Mouse (Mus musculus) midbrain, embryonic 10.5 days (tissue): ENCODE results near the gene Capn1. TPM values are rescaled to one million over a fixed set of nuclear protein-coding genes. Genes with fewer than 3 reads are reported as not detected.

Experiments
- DNase-seq: peaks from one replicate; pipeline ENCODE4 v3.0.0-alpha.2; 2017; ENCODE audit warnings: low spot score
- H3K27ac ChIP-seq: fragments of 300-500 bp; sonication (generic); replicated peaks from 2 replicates; pipeline ENCODE4 v1.5.1; 2016; ENCODE audit warnings: mild to moderate bottlenecking
- H3K27me3 ChIP-seq: fragments of 300-500 bp; sonication (generic); 2 replicates; pipeline ENCODE4 v1.6.1; 2016; ENCODE audit warnings: low read depth, mild to moderate bottlenecking; ENCODE audit not compliant: poor library complexity, severe bottlenecking
- H3K36me3 ChIP-seq: fragments of 300-500 bp; sonication (generic); 2 replicates; pipeline ENCODE4 v1.6.1; 2016; ENCODE audit warnings: mild to moderate bottlenecking, moderate library complexity
- H3K4me1 ChIP-seq: fragments of 300-500 bp; sonication (generic); 2 replicates; pipeline ENCODE4 v1.6.1; 2016
- H3K4me3 ChIP-seq: fragments of 300-500 bp; sonication (generic); 2 replicates; pipeline ENCODE4 v1.5.1; 2016; ENCODE audit warnings: mild to moderate bottlenecking, moderate library complexity
- H3K9me3 ChIP-seq: fragments of 300-500 bp; sonication (generic); replicated peaks from 2 replicates; pipeline ENCODE4 v1.6.1; 2016; ENCODE audit warnings: mild to moderate bottlenecking
- WGBS: fragments of 180-500 bp; shearing (Covaris S2); methylation state at CpG from one replicate; pipeline ENCODE4 v1.1.7; 2016; 5-methylcytosine and 5-hydroxymethylcytosine counted together
- microRNA-seq: library from miRNA; unstranded; fragments of <30 nt; microRNA quantifications from one replicate; pipeline ENCODE4, GENCODE M21; 2017
- polyA plus RNA-seq: library from polyadenylated mRNA; unstranded; fragments of >200 nt; fragmentation: Nextera tagmentation; extraction: Ambion mirVana; gene quantifications from 2 replicates; pipeline ENCODE4 v1.2.1, GENCODE M21; 2016

Gene Capn1
- polyA plus RNA-seq, 1 experiment from 2014 or later = 4.1 TPM

GRCm38 (mm10) chr19:5940656-5941055, 75.0 kb downstream of the Capn1 start:
- Histone ChIP-seq H3K4me1 (peaks cover 22% of the 10 kb centered on the region), H3K27me3 (no peaks in the 10 kb centered on the region), H3K9me3 (no peaks in the 10 kb centered on the region), H3K36me3 (peaks cover 69% of the 10 kb centered on the region), H3K4me3 (no peak overlapping the region), H3K27ac (no peak overlapping the region)
- DNase-seq = no peak
- WGBS = 96% methylated on average over 10 of the region's 10 CpGs

- no peaks in the 10 kb centered on the region for H3K27me3 ChIP-seq
- peaks cover 64% of the 10 kb centered on the region for H3K36me3 ChIP-seq
- WGBS = 85% methylated on average over 4 of the region's 4 CpGs
- H3K4me3 ChIP-seq = no peak overlapping the region
- H3K9me3 ChIP-seq = no peaks in the 10 kb centered on the region
- DNase-seq = no peak
- peaks cover 27% of the 10 kb centered on the region for H3K4me1 ChIP-seq
- no peak overlapping the region for H3K27ac ChIP-seq
These were observed 75.5 kb downstream of the Capn1 start for GRCm38 (mm10) chr19:5940173-5940572.

GRCm38 (mm10) chr19:5939715-5940114, 76.0 kb downstream of the Capn1 start:
- 94% methylated on average over 5 of the region's 5 CpGs for WGBS
- Histone ChIP-seq H3K27me3 (no peaks in the 10 kb centered on the region), H3K9me3 (no peaks in the 10 kb centered on the region), H3K27ac (no peak overlapping the region), H3K4me1 (peaks cover 30% of the 10 kb centered on the region), H3K36me3 (peaks cover 59% of the 10 kb centered on the region), H3K4me3 (no peak overlapping the region)
- DNase-seq = no peak

Small RNAs within 50 kb of the gene (microRNA-seq; reads per million reads assigned to microRNA genes)
- gene Mir6988 = 4.2 reads per million, percentile 9 among the genes with 10 or more reads in this experiment

Other genes with a start within 250 kb of the Capn1 start
- gene Scyl1, start 244.5 kb downstream of the Capn1 start, polyA plus RNA-seq = 68.3 and 71.3 TPM in 2 replicates
- gene Frmd8, start 140.6 kb downstream of the Capn1 start, polyA plus RNA-seq = 33.8 and 34.9 TPM in 2 replicates
- 2.3 and 2.6 TPM in 2 replicates for gene Slc25a45, start 138.1 kb downstream of the Capn1 start, polyA plus RNA-seq
- gene Tigd3, start 121.7 kb downstream of the Capn1 start, polyA plus RNA-seq = 9.5 and 10.8 TPM in 2 replicates
- gene Dpf2, start 102.9 kb downstream of the Capn1 start, polyA plus RNA-seq = 242 and 245 TPM in 2 replicates
- gene Cdc42ep2, start 91.1 kb downstream of the Capn1 start, polyA plus RNA-seq = 1.8 and 2.2 TPM in 2 replicates
- gene Pola2, start 51.7 kb downstream of the Capn1 start, polyA plus RNA-seq = 97.3 and 110 TPM in 2 replicates
- gene Slc22a20, start 29.8 kb downstream of the Capn1 start, polyA plus RNA-seq = not detected in 2 replicates
- gene Syvn1, start 30.7 kb upstream of the Capn1 start, polyA plus RNA-seq = 35.0 and 35.8 TPM in 2 replicates
- gene Mrpl49, start 41.9 kb upstream of the Capn1 start, polyA plus RNA-seq = 85.3 and 88.4 TPM in 2 replicates
- 711 and 835 TPM in 2 replicates for gene Fau, start 41.9 kb upstream of the Capn1 start, polyA plus RNA-seq
- 36.6 and 37.2 TPM in 2 replicates for gene Znhit2, start 45.3 kb upstream of the Capn1 start, polyA plus RNA-seq
- 37.3 and 41.9 TPM in 2 replicates for gene Tm7sf2, start 52.5 kb upstream of the Capn1 start, polyA plus RNA-seq
- 68.0 and 77.3 TPM in 2 replicates for gene Vps51, start 61.3 kb upstream of the Capn1 start, polyA plus RNA-seq
- gene Tmem262, start 64.1 kb upstream of the Capn1 start, polyA plus RNA-seq = not detected in 2 replicates
- gene Gm28374, start 66.4 kb upstream of the Capn1 start, polyA plus RNA-seq = 2.4 and 3.1 TPM in 2 replicates
- 76.1 and 85.2 TPM in 2 replicates for gene Zfpl1, start 69.1 kb upstream of the Capn1 start, polyA plus RNA-seq
- gene Cdca5, start 69.1 kb upstream of the Capn1 start, polyA plus RNA-seq = 70.2 and 75.4 TPM in 2 replicates
- 0.42 and 0.51 TPM in 2 replicates for gene AC131692.1, start 78.5 kb upstream of the Capn1 start, polyA plus RNA-seq
- 0.72 and 0.99 TPM in 2 replicates for gene Naaladl1, start 89.9 kb upstream of the Capn1 start, polyA plus RNA-seq
- gene Sac3d1, start 102.8 kb upstream of the Capn1 start, polyA plus RNA-seq = 61.8 and 70.0 TPM in 2 replicates
- 24.0 and 28.9 TPM in 2 replicates for gene Snx15, start 112.4 kb upstream of the Capn1 start, polyA plus RNA-seq
- not detected in 2 replicates for gene Batf2, start 125.1 kb upstream of the Capn1 start, polyA plus RNA-seq
- gene Arl2, start 125.7 kb upstream of the Capn1 start, polyA plus RNA-seq = 118 and 124 TPM in 2 replicates
- gene Majin, start 168.5 kb upstream of the Capn1 start, polyA plus RNA-seq = not detected in 2 replicates
- not detected in 2 replicates for gene Gpha2, start 210.5 kb upstream of the Capn1 start, polyA plus RNA-seq
- gene Ppp2r5b, start 220.0 kb upstream of the Capn1 start, polyA plus RNA-seq = 31.7 and 42.8 TPM in 2 replicates
- gene Atg2a, start 225.8 kb upstream of the Capn1 start, polyA plus RNA-seq = 10.1 and 13.4 TPM in 2 replicates